Mouse (Mus musculus) left cerebral cortex, adult 8-10 months (tissue): ENCODE results near the gene Cars2. TPM values are rescaled to one million over a fixed set of nuclear protein-coding genes. Genes with fewer than 3 reads are reported as not detected.
"Not testable (repeated sequence)": the region's sequence is repeated elsewhere in the genome, so short reads cannot be mapped to it uniquely, and the experiment has no call there.

Source experiments
- DNase-seq, 2 experiments: peaks; one replicate each; pipeline ENCODE4 v3.0.0; 2022; ENCODE audit warnings: low spot score in 2 of 2
- total RNA-seq, 4 experiments: library from RNA; stranded (reverse); gene quantifications; 2 replicates each; pipeline ENCODE4 v1.2.4; 2022

The Cars2 gene
- total RNA-seq, 4 experiments from 2014 or later, result 15.8 to 21.2 (median 18.4) TPM

- DNase-seq, result no peak
Observed at GRCm38 (mm10) chr8:11513247-11513646, 37.3 kb downstream of the Cars2 start.

- no peak for DNase-seq
Observed at GRCm38 (mm10) chr8:11512711-11513110, 37.9 kb downstream of the Cars2 start.

- DNase-seq, result no peak
Observed at GRCm38 (mm10) chr8:11510971-11511370, 39.6 kb downstream of the Cars2 start.

- no peak for DNase-seq
Observed at GRCm38 (mm10) chr8:11508880-11509279, 41.7 kb downstream of the Cars2 start.

GRCm38 (mm10) chr8:11506802-11507201 is 43.8 kb downstream of the Cars2 start:
- DNase-seq, result no peak

- DNase-seq, result no peak
Observed at GRCm38 (mm10) chr8:11506074-11506473, 44.5 kb downstream of the Cars2 start.

- no peak for DNase-seq
Observed at GRCm38 (mm10) chr8:11503476-11504232, 46.9 kb downstream of the Cars2 start.

- no peak for DNase-seq
Observed at GRCm38 (mm10) chr8:11498786-11499485, 51.6 kb downstream of the Cars2 start.

GRCm38 (mm10) chr8:11498281-11498680 is 52.3 kb downstream of the Cars2 start:
- no peak for DNase-seq

GRCm38 (mm10) chr8:11497017-11497990 is 53.3 kb downstream of the Cars2 start, which contains the start of gene Naxd:
TSS of gene Naxd (plus strand) at chr8:11497506.
- peak; percentile 80 to 91 for DNase-seq

- not testable (repeated sequence) for DNase-seq
Observed at GRCm38 (mm10) chr8:11492340-11492739, 58.2 kb downstream of the Cars2 start.

- DNase-seq, result no peak
Observed at GRCm38 (mm10) chr8:11487229-11487628, 63.4 kb downstream of the Cars2 start.

GRCm38 (mm10) chr8:11486142-11486541 is 64.4 kb downstream of the Cars2 start:
- DNase-seq, result peak in 1 of 2 experiments; percentile 50

GRCm38 (mm10) chr8:11482537-11482936 is 68.0 kb downstream of the Cars2 start:
- DNase-seq, result no peak

- DNase-seq, result no peak
Observed at GRCm38 (mm10) chr8:11481876-11482275, 68.7 kb downstream of the Cars2 start.

- DNase-seq, result no peak
Observed at GRCm38 (mm10) chr8:11479591-11479990, 71.0 kb downstream of the Cars2 start.

GRCm38 (mm10) chr8:11478807-11479527 is 71.6 kb downstream of the Cars2 start:
- DNase-seq, result no peak

- DNase-seq, result no peak
Observed at GRCm38 (mm10) chr8:11477811-11478761, 72.5 kb downstream of the Cars2 start, which contains the start of gene Rab20. TSS of gene Rab20 (minus strand) at chr8:11478710.

GRCm38 (mm10) chr8:11477178-11477553 is 73.4 kb downstream of the Cars2 start:
- DNase-seq, result no peak
